Mouse (Mus musculus) ovary, postnatal 14 days (tissue): ENCODE results near the gene Dpep2nb.
A peak's percentile ranks its signal among the peaks of the same experiment; 100 is the strongest.
"Not testable (repeated sequence)": the region's sequence is repeated elsewhere in the genome, so short reads cannot be mapped to it uniquely, and the experiment has no call there.

Source experiments
- DNase-seq: peaks from one replicate; pipeline ENCODE4 v3.0.0; 2022; ENCODE audit warnings: low spot score

Dpep2nb gene

DNA sequence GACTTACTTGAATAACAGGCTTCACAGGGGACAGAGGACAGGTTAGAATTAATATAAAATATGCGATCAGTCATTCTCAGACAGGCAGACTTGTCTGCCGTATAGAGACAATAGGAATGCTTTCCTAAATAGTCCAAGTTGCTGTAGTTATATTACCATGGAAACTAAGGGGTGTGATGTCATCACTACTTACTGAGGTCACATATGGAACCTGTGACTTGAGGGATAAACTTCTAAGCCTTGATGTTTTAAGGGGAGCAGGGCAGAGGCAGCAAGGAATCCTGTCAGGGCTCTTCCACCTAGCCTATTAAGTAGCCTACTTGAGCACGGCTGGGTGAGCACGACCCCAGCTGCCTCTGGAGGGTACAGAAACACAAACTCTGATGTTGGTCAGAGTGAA, at the start of gene Dpep2nb:
Gene Dpep2nb, minus strand, starts transcription at position 101 of the 400 bp plus-strand sequence.
- no peak for DNase-seq

GRCm38 (mm10) chr8:106055038-106055437, 49.3 kb upstream of the Dpep2nb start:
- DNase-seq: no peak

DNA sequence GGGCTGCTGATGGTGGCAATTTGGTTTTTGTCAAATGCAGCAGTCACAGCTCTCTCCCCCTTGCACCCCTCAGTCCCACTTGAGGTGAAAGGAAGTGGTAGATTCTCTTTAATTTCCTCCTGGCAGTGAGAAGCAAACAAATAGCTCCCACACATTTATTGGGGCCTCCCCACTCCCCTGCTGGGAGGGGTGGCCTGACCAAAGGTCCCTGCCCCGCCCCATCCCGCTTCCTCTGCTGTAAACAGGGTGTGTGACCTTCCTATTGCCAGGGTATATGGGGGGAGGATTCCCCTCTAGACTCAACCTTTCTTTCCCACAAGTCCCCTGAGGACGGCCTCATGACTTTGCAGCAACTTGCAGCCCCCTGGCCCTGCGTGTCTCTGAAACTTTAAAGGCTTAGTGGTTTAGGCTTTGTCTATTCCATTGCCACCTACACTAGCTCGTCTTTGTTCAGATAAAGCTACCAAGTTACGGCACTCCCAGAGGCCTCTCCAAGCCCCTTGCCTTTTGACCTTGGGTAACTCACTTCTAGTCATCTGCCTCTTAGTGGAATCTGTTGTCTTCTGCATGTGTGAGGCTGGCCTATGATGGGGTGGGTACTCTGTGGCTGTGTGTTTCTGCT, 48.5 kb upstream of the Dpep2nb start:
- DNase-seq: no peak

- DNase-seq: no peak
Measured at GRCm38 (mm10) chr8:106052510-106053089, 46.8 kb upstream of the Dpep2nb start.

DNA sequence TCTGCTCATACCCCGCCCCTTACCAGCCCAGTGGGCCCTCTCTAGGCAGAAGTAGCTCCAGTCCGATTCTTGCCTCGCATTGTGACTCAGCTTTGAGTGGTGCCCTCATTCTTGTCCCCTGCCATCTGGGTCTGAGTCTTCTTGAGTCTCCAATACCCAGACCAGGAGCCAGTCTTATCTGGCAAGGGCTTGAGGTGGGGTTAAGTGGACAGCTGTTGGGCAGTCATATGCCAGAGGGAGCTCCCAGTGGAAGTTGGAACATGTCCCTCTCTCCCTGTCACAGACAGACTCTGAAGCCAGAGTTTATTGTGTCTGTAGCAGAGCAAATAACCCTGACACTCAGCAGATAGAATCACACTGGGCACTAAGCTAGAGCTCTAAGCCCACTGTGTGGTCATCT, 45.3 kb upstream of the Dpep2nb start:
- no peak for DNase-seq

GRCm38 (mm10) chr8:106049840-106050239, 44.1 kb upstream of the Dpep2nb start:
- DNase-seq: no peak

GRCm38 (mm10) chr8:106047854-106048630, 42.3 kb upstream of the Dpep2nb start:
- DNase-seq: no peak

DNA sequence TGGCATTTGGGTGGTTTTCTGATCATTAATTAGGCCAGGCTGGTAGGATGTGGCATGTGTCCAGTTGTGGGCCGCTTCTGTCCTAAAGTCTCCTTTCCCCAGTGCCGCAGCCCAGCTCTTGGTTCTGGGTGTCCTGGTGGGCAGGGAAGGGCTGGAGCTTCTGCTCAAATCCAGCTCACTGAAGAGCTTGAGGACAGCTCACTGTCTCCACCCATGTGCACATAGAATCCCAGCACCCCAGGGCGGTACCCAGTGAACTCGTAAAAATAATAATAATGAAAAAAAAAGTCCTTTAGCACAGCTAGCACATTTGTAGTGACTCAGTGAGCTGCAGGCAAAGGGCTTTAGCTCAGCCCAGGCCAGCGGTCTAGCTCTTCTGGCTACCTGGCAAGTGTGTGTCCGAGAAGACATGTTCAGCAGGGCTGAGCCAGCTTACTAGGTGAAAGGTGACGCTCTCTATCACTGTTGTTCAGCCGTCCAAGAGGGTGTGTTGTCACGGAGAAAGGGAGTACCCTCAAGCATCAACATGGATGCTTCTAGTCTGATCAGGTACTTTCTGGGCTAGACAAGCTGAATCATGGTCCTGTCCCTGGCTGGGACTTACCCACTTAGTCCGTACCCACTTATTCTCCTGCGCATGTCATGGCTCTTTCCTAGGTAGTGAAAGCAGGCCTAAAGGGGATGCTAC, 41.2 kb upstream of the Dpep2nb start:
- no peak for DNase-seq

GRCm38 (mm10) chr8:106044151-106044550, 38.4 kb upstream of the Dpep2nb start:
- DNase-seq: peak; percentile 9

GRCm38 (mm10) chr8:106043055-106043454, 37.3 kb upstream of the Dpep2nb start:
- DNase-seq: no peak

DNA sequence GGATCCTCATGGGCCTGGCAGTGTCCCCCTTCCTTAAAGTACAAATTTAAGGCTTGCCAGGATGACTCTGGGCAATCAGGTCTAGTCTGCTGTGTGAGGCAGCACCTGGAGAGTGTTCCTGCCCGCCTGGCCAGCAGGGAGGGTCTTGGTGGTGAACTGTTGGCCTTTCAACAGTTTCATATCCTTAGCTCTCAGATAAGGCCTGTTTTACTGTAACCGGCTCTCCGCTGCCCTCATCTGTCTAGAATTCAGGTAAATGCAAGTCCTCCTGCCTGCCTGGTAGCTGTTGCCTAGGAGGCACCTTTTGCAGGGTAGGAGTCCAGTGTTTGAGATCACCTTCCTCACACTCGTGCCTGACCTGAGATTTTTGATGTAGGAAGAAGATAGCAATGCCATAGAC, 34.4 kb upstream of the Dpep2nb start:
- DNase-seq: no peak

DNA sequence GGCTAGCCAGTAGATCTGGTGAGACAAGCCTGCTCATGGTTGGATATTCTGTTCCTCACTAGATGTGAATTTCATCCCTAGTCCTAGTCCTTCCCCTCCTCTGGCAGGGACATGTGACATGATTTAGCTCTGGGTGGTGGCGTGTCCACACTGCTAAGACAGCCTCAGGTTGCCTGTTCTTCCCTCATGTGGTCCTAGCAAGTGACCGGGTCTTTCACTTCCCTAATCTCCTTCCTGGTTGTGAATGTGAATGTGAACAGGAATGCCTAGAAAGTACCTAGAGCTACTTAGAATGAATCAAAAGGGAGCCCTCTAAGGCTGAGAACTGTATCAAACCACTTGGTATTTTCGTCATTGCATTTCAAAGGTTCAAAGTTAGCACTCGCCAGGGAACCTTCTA, 33.8 kb upstream of the Dpep2nb start:
- no peak for DNase-seq

DNA sequence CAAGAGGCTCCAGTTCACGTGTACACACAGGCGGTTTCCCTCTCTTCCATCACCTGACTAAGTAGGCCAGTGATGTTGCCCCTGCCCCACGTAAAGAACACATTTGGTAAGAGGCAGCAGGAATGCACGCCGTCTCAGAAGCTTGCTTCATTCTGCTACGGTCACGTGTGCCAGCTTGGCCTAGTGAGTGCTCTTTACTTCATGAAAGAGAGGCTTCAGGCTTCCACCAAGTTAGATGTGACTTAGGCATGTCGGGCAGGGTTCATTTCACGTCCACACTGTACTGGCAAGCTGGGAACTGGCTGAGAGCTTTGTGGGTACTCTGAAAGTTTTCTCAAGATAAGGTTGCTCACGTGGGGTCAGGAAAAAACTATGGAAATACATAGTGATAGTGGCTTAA, 32.9 kb upstream of the Dpep2nb start:
- no peak for DNase-seq

DNA sequence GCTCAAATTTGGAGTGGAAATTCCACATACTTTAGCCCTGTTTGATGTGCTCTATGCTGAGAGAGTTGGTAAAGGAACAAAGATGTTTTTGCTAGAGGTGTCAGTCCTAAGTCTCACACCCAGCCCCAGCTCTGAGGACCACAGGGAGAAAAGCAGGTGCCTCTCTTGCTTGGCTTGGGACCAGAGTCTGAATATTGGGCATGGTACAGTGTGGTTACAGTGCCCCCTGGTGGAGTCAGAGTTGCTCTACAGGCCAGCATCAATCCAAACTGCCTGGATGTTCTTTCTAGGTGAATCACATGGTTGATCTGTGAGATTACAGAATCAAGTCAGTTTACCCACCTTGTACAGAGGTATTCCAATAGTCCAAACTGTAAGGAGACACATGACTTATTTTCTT, 16.7 kb upstream of the Dpep2nb start:
- peak; percentile 70 for DNase-seq

DNA sequence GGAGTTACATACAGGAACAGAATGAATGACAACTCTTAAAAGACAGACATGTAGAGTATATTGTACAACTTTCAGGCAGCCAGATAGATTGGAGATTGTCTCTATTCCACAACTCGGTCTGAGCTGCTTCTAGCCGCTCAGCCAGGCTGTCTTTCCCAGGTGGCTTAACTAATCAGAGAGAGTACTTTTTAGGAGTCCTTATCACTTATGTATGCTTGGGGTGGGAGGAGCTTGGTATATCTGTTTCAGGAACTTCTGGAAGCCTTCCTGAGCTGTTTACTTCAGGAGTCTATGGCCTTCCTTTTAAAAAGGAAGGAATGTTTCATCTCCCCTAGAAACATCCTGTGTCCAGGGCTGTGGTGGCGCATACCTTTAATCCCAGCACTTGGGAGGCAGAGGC, 12.3 kb upstream of the Dpep2nb start:
- no peak for DNase-seq

DNA sequence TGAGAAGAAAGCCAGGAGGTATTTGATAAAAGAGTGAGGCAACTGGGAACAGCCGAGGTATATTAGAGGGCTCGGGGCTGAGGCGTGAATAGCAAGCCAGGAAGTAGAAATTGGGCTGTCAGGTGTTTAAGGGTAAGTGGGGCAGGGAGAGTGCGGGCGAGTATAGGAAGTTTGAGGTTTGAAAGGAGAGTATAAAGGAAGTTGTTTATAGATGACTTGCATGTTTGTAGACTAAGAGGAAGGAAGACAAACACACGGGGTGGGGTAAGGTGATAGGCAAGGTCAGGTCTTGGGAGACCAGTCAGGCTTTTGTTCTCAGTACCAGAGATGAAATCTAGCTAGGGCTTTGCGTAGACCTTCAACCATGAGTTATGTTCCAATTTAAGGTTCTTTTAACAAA, 11.4 kb upstream of the Dpep2nb start:
- DNase-seq: no peak

DNA sequence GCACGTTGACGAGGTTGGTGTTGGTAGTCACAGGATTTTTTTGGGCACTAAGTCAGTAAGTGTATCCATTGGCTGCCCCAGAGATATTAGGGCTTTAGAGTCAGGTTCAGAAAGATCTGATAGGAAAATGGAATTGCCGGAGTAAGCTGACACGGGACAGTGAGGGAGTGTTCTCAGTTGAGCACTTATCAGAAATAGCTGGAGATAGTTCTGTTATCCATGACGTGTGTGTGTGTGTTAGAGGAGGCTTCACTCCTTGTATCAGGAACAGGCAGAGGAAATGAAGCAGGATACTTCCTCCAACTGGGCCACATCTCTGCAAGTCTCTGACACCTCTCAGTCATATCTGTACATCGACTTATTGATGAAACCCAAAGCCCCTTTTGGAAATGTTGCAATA, 10.5 kb upstream of the Dpep2nb start:
- DNase-seq: no peak

DNA sequence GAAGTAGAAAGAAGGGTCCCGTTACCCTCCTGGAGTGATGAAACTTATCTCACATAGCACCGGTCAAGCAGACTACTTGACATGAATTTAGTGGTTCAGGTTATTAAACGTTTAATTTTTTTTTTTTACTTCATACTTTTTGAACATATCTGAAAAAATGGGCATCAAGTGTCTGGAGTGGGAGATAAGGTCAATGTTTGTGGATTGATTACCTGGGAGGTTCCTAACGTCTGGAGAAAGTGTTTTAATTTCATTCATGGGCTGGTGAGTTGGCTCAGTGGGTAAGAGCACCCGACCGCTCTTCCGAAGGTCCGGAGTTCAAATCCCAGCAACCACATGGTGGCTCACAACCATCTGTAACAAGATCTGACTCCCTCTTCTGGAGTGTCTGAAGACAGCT, 6.4 kb upstream of the Dpep2nb start:
- DNase-seq: not testable (repeated sequence)

DNA sequence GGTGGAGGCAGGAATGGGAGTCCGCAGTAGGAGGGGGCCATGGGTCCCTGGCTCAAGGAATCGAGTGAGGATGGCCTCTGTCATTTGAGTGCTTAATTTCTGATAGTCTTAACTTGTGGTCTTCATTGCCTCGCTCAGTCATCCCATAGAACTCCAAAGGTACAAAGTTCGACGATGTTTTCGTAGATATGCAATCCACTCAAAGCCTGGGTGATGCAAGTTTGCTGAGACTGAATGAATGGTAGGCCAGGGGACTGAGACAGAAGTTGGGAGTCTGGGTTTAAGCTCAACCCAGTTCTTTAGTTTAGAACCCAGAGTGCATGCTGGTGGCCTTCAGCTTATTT, 5.8 kb upstream of the Dpep2nb start, which contains the start of gene Ddx28:
Gene Ddx28, minus strand, starts transcription at position 240 of the 344 bp plus-strand sequence.
- DNase-seq: no peak

DNA sequence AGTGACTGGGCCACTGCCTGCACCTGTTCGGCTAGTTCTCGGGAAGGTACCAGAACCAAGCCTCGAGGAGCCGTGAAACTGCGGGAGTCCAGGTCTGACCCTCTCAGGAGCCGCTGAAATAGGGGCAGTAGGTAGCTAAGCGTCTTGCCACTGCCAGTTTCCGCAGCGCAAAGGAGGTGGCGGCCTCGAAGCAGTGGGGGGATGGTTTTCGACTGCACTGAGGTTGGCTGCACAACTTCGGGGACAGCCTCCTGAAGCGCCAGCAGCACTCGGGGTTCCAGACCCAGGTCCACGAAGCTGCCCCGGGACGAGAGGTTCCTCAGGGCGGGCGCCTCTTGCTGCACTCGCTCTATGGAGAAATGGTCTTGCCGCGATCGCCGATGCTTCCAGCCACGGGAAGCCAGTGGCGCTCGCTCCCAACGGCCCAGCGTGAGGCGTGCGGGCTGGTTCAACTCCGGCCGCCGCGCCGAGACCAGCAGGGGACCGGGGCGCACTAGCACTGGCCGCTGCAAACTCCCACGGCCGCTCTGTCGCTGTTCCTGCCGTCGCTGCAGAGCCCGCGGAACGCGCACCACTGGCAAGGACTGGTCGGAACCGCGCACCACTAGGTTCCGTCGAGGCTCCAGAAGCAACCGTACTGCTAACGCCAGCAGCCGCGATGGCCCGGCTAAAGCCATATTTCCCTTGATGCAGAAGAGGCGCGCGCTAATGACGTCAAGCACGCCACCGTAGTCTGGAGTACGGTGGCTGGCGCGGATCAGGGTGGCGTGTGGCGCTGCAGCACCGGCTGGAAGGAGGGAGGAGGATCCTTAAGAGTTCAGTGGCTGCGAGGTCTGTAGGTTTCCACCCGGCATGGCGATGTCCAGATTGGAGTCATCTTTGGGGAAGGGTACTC, 5.2 kb upstream of the Dpep2nb start:
- DNase-seq: peak; percentile 89

- DNase-seq: not testable (repeated sequence)
Measured at GRCm38 (mm10) chr8:106007891-106008290, 2.1 kb upstream of the Dpep2nb start.

DNA sequence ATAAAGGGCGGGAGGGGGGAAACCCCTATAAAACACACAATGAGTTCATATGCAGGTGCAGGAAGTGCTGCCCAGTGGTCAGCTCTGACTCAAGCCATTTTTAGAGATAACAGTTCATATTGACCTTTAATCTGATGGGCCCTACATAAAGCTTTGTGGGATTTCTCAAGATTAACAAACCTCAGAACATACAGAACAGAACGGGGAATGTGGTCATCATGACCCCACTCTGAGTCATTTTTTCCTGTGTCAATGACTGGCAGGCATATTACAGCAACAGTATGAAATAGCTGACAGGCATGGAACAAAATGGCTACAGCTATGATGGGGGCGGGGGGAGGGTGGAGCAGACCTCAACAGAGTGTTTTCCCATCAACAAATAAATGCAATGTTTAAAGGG, 1.4 kb upstream of the Dpep2nb start:
- no peak for DNase-seq
